Mouse (Mus musculus): ENCODE results near the gene Fignl1. TPM values are rescaled to one million over a fixed set of nuclear protein-coding genes. Genes with fewer than 3 reads are reported as not detected.

Fignl1 gene
- total RNA-seq, 2 experiments from 2014 or later: 2.1 to 2.9 TPM

DNA sequence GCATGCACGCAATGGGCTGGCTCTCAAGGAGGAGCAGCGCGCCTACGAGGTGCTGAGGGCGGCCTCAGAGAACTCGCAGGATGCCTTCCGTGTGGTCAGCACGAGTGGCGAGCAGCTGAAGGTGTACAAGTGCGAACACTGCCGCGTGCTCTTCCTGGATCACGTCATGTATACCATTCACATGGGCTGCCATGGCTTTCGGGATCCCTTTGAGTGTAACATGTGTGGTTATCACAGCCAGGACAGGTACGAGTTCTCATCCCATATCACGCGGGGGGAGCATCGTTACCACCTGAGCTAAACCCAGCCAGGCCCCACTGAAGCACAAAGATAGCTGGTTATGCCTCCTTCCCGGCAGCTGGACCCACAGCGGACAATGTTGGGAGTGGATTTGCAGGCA, 39.5 kb downstream of the Fignl1 start:
- DNase-seq (ENCODE audit: low spot score in 2 of 2): no peak

DNA sequence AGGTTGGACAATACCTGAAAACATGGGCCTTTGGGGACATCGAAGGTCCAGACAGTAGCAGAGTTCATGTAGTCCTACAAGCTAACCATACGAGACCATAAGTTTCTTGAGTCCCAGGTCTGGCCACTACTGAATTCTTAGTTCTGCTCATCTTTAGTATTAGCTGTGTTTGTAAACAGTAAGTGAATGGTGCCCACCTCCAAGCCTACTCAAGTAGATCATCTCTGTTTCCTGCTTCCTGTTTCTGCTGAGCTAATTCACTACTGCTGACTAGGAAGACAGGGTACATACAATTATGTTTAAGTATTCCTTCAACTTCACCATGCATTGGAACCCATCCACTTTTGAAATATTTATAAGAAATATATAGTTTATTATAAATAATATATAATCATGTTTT, 40.7 kb downstream of the Fignl1 start:
- DNase-seq (ENCODE audit: low spot score in 2 of 2): no peak

DNA sequence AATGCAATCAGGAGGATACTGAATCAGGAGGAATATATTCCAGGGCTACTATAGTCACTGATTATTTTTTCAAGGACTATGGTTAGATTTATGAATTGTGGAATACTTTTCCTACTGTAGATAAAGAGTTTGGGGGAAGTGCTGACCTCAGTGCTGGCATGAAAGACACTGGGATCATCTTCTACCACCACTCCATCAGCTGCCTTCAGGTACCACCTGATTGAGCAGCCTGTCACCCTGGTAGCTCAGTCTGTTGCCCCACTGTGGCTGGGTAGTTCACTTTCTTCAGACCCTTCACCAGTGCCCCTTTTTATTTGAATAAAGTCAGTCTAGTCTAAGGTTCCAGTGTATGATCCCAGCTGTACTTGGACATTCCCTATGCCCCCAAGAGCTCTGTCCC, 42.0 kb downstream of the Fignl1 start:
- DNase-seq (ENCODE audit: low spot score in 2 of 2): no peak

DNA sequence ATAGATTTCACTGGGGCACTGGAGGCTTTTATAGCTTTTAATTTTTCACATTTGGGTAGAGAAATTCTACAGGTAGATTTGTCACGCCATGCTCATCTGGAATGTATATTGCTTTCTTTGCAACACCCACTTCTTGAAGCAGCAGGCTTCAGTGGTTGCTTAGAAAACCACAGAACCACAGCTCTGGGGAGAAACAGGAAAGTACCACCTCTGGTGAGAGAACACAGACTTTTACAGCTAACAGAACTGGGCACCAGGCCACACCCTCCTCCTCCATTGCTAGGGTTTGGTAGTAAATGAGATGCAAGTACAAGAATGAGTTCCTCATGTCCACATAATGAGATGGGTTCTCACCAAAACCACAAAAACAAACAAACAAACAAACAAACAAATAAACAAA, 42.7 kb downstream of the Fignl1 start:
- no peak for DNase-seq (ENCODE audit: low spot score in 2 of 2)

DNA sequence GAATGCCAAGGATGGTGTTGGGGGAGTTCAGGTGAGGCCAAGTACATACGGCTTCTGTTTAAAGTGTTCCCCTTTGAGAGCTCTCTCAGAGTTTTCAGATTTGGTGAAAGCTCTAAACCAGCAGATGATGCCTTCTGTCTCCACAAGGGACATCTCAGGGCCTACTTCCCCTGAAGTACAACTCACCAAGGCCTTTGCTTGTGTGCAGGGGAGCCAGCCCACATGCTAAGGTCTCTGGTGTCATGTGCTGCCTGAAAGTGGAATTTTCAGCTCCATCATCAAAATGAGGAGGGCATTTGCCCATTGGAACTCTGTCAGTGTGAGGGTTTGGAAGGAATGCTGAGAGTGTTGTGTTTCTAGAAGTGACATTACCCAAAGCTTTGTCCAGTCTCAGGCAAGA, 43.3 kb downstream of the Fignl1 start:
- DNase-seq (ENCODE audit: low spot score in 2 of 2): no peak

DNA sequence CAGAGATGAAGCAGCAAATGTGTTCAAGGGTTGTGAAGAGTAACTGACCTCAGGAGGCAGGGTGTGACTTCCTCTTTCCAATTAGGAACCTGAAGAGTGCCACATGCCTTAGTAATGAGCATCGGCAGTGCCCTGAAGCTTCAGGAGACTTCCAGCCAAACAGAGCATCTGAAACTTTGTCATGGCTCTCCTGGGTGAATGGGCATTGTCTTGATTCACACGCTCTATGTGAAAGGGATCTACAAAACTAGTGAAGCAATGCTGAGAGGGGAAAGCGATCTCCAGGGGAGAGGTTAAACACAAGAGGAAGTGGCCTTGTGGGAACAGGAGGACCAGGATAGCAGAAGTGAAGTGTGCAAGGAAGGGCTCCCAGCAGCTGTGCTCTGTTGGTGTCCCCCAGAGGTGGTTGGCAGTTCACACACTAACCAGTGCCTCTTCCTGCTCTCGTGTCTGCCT, 45.5 kb downstream of the Fignl1 start:
- DNase-seq (ENCODE audit: low spot score in 2 of 2): no peak

DNA sequence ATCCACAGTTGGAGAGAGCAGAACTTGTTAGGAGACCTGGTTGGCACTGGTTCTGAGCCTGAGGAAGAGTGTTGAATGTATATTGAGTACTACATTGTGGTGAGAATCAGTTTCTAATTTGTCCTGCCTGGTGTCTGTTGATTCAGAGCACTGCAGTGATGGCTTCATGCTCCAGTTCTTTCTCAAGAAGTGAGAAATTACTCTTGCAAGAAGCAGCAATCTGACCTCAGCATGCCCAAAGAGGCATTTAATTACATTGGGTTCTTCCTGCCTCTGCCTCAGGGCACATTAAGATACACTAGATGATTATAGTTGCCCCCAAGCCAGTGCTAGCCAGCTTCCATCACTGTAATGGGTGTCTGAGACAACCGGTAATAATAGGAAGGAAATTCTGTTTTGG, 49.9 kb downstream of the Fignl1 start:
- no peak for DNase-seq (ENCODE audit: low spot score in 2 of 2)

DNA sequence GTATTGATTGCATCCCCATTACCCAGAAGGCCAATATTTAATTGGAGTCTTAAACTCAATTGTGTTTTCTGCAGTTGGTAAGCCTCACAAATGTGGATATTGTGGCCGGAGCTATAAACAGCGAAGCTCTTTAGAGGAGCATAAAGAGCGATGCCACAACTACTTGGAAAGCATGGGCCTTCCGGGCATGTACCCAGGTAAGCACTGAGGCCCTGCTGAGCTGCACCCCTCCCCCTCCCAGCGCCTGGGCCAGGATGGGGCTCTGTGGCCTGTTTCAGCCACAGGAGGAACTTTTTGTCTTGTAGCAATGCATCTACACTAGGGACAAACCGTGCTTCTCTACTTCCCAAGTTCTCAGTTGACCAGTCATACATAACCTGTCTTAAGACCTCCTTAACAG, 50.6 kb downstream of the Fignl1 start:
- no peak for DNase-seq (ENCODE audit: low spot score in 2 of 2)

DNA sequence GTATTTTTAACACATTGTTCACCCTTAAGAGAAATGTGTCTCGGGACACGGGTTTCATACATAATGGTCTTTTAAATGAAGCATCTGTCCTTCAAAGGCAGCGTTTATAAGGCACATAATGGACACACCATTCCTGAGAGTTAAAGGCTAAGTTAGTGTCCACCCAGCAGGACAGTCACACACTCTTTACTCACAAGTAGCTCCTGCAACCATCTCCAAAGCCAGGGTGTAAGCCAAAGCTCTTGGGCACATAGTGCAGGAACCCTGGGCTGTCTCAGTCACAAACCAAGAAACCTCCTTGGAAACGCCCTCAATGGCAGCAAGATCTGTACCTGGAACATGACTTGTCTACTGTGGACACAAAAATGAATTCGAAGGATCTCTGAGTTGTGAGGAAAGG, 55.9 kb downstream of the Fignl1 start:
- DNase-seq (ENCODE audit: low spot score in 2 of 2): no peak

DNA sequence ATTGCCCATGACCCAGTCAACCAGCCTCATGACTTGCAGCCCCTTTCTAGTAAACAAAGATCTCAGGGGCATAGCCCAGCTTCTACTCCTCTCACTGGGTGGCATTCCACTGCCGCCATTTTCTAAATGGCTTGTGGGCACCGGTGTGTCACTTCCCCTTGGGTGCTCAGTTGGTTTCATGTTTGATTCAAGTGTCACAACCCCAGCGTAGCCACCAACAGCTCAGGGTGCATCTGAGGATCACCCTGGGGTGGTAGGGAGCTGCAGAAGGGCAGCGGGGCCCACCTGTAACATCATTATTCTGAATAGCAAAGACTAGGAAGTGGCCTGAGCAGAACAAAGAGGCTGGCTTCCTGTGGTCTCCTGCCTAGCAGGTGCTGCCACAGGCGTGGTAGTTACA, 57.7 kb downstream of the Fignl1 start:
- DNase-seq (ENCODE audit: low spot score in 2 of 2): no peak

DNA sequence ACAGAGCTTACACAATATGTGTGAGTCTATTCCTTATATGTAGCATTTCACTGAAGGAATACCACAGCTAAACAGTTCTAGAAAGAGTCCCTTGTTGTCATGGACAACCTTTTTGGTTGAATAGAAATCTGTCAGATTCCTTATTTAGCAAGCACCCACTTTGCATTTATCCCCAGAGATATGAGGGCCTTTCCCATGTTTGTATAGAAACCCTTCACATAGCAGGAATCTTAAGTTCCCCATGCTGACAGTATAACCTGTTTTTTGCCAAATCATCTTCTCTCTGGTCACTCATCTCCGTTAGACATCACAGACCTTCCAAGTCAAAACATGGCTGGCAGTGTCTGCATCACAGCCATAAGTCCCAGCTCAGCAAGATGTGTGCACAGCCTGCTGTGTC, 64.5 kb downstream of the Fignl1 start:
- no peak for DNase-seq (ENCODE audit: low spot score in 2 of 2)

DNA sequence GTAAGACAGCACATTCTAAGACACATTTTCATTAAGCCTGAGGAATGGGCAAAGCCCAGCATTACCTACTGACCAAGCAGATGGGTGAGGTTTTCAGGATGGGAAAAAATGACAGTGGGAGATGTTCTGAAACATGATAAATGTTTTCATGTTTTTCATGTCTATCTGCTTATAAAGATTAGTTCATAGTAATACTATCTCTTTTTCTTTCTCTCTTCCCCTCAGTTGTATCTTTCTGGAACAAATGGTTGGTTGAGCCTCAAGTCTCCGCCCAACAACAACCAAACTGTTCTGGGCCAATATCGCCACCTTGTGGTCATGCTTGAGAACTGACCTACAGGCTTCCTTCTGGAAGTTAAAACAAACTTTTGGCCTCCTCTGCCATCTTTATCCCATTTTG, 66.1 kb downstream of the Fignl1 start:
- peak; percentile 25 to 28 for DNase-seq (ENCODE audit: low spot score in 2 of 2)

DNA sequence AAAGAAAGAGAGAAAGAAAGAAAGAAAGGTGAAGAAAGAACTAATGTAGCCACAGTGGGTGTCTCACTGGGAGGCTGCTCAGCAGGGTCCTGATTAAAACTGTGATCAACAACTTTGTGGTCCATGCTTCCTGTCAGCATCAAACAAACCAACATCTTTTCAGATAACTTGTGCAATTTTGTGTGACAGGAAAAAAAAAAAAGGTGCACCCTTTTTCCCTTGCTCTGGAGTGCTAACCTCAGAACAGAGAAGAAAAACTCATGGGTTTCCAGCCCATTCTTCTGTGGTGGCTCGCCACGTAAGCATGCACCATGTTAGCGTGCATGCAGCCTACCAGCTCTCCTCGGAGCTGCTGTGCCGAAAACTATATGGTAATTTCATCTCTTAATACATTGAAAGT, 67.2 kb downstream of the Fignl1 start:
- no peak for DNase-seq (ENCODE audit: low spot score in 2 of 2)

DNA sequence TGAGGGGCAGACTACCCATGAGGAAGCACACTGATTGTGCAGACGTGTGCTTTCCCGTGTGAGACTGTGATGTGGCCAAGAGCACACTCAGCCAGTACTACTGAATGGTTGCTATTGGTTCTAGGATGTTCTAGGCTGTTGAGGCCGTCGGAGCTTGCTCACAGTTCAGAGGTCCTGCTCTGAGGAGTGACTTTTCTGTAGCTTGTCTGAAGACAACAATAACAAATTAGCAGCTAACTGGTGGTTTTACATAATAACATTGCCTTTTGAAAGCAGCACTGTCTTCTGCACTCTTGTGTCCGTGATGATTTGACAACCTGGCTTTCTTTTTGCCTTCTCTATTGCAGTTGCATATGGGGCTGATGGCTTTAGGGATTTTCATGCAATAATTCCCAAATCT, 68.2 kb downstream of the Fignl1 start:
- DNase-seq (ENCODE audit: low spot score in 2 of 2): no peak

DNA sequence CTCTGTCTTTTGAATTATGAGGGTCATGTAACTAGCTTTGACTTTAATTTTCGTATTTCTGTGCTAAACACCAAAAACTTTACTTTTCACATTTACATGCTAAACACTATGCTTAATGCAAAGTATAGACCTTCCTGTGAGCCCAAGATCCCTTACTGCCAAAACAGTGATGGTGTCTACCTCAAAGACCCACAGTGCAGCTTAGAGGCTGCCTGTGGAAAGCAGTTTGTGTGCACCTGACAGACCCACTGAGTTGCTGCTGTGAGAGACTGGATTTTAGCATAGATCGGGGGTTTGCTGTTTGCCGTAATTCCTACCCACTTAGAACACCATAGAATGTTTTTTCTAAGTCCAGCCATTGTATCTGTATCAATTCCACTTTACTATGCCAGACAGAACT, 69.7 kb downstream of the Fignl1 start:
- no peak for DNase-seq (ENCODE audit: low spot score in 2 of 2)

DNA sequence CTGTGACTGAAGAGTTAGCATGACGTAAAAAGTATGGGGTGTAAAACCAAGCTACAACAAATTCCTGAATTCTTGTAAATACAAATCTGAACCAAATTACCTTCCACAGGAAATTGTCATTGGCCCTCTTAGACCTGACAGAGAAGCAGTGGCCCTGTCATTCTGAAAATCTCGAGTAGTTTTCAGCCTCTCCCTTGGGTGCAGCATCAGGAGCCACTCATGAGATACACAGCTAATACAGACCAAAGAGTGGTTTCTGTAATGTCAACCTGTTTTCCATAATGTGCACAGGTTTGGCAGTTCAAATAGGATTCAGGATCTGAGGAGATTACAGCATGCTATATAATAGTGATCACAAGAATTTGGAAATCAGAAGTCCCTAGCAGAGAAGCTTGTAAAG, 71.2 kb downstream of the Fignl1 start:
- DNase-seq (ENCODE audit: low spot score in 2 of 2): no peak

Other genes starting within 250 kb of the Fignl1 start
- gene 4930512M02Rik, start 181.1 kb downstream of the Fignl1 start, total RNA-seq (2021): not detected
- 1 to 10 TPM; 2.7 to 3.4 TPM for gene Ikzf1, start 124.0 kb downstream of the Fignl1 start, total RNA-seq (2021)
- 1 to 10 TPM; 7.1 to 8.9 TPM for gene Ddc, start 89.2 kb upstream of the Fignl1 start, total RNA-seq (2021)
- 10 to 100 TPM; 33.8 to 34.6 TPM for gene Grb10, start 229.7 kb upstream of the Fignl1 start, total RNA-seq (2021)

Data from layer of hippocampus, postnatal 10 days (tissue).